Mouse (Mus musculus): Measurements from ENCODE around the gene Rasl11a.
"Not testable (repeated sequence)": the region's sequence is repeated elsewhere in the genome, so short reads cannot be mapped to it uniquely, and the experiment has no call there.

The Rasl11a gene

DNA sequence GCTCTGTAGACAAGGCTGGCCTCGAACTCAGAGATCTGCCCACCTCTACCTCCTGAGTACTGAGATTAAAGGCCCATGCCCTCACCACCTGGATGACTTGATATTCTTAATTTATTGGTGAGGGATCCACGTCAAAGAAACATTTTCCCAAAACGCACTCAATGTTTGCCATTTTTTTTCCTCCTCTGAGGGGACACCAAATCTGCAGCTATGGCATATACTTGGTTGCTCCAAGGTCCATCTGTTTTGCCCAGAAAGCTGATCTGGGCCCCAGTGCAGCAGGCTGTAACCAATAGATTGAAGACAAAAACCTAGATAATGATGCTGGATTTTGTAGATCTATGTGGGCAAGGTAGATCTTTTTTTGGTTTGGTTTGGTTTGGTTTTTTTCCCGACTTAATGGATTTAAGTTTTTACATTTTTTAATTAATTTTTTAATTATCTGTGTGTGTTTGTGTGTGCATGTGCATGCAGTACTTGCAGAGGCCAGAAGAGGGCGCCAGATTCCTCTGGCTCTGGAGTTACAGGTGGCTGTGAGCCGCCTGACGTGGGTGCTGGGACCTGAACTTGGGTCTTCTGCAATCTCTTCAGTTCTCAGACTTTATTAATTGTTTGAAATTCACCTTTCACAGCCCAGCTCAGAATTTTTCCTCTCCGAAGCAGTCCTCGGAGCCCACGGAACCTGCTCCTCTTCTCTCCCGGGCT is 48.8 kb downstream of the Rasl11a start:
- no peak for DNase-seq (ENCODE audit: low spot score)

DNA sequence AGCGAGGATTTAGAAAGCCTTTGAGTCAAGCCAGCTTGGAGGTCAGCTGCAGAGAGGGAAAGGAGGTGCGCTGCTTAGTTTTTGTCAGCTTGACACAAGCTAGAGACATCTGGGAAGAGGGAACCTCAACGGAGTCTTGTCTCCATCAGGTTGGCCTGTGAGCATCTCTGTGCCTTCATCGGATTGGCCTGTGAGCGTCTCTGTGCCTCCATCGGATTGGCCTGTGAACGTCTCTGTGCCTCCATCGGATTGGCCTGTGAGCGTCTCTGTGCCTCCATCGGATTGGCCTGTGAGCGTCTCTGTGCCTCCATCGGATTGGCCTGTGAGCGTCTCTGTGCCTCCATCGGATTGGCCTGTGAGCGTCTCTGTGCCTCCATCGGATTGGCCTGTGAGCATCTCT is 50.8 kb downstream of the Rasl11a start:
- DNase-seq (ENCODE audit: low spot score) = not testable (repeated sequence)

DNA sequence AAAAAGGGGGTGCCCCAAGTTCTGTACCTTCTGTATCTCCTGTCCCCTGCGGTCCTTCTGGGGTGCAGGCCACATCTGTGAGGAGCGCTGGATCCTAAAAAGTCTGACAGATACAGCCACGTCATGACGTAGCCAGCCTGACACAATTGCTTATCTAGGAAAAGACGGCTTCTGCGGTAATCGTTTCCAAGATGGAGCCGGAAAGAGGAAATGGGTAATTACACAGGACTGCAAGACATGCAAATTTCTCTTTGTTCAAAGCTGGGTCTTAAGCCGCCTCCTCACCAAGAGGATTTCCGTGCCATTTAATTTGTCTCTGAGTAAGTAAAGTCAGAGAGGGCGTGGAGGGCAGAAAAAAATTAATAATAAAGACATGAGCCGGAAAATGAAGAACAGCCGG is 52.1 kb downstream of the Rasl11a start:
- no peak for DNase-seq (ENCODE audit: low spot score)

Measured in spleen, adult 12 weeks (tissue).